Mouse (Mus musculus) intestine, postnatal 0 days (tissue): ENCODE measurements at regions not wholly inside any gene's neighbourhood (a gene's known extent, or its start where the extent isn't known, plus 50 kb on each side); places are given as distances from the start of the nearest gene placed in this dataset.

Source experiments
- ATAC-seq: fragments of 200-750 bp; cut with Nextera tagmentation; 2 replicates; pipeline ENCODE4 v1.8.0; 2017; ENCODE audit warnings: mild to moderate bottlenecking, moderate TSS enrichment, moderate library complexity
- H3K27ac ChIP-seq: fragments of 300-500 bp; sonication (generic); 2 replicates; pipeline ENCODE4 v1.5.1; 2014; ENCODE audit warnings: mild to moderate bottlenecking, low read depth, low read length, moderate library complexity
- H3K27me3 ChIP-seq: fragments of 300-500 bp; sonication (generic); replicated peaks from 2 replicates; pipeline ENCODE4 v1.6.1; 2014; ENCODE audit warnings: low read length, mixed read lengths; ENCODE audit not compliant: control insufficient read depth, insufficient read depth
- H3K36me3 ChIP-seq: fragments of 300-500 bp; sonication (generic); 2 replicates; pipeline ENCODE4 v1.6.1; 2014; ENCODE audit warnings: mild to moderate bottlenecking, moderate library complexity; ENCODE audit not compliant: control insufficient read depth, insufficient read depth
- H3K4me1 ChIP-seq: fragments of 300-500 bp; sonication (generic); replicated peaks from 2 replicates; pipeline ENCODE4 v1.6.1; 2014; ENCODE audit warnings: antibody characterized with exemption, low read length, mixed read lengths; ENCODE audit not compliant: control insufficient read depth, insufficient read depth
- H3K4me2 ChIP-seq: fragments of 300-500 bp; sonication (generic); replicated peaks from 2 replicates; pipeline ENCODE4 v1.6.1; 2014; ENCODE audit warnings: low read depth, mild to moderate bottlenecking, moderate library complexity
- H3K4me3 ChIP-seq: fragments of 300-500 bp; sonication (generic); 2 replicates; pipeline ENCODE4 v1.5.1; 2014; ENCODE audit warnings: low read depth, low read length
- H3K9ac ChIP-seq: fragments of 300-500 bp; sonication (generic); 2 replicates; pipeline ENCODE4 v1.6.1; 2014; ENCODE audit warnings: mild to moderate bottlenecking, low read depth, low read length
- H3K9me3 ChIP-seq: fragments of 300-500 bp; sonication (generic); 2 replicates; pipeline ENCODE4 v1.6.1; 2016; ENCODE audit warnings: mixed run types; ENCODE audit not compliant: control insufficient read depth
- CTCF ChIP-seq: sonication (generic); IDR thresholded peaks from 2 replicates; pipeline ENCODE4 v1.5.1; 2016; ENCODE audit warnings: low read depth, mild to moderate bottlenecking, control low read depth, antibody characterized with exemption, moderate library complexity
- WGBS: fragments of 180-500 bp; shearing (Covaris S2); extraction: QIAGEN DNeasy Blood & Tissue Kit; methylation state at CpG from one replicate; pipeline ENCODE4 v1.1.7; 2014; 5-methylcytosine and 5-hydroxymethylcytosine counted together

DNA sequence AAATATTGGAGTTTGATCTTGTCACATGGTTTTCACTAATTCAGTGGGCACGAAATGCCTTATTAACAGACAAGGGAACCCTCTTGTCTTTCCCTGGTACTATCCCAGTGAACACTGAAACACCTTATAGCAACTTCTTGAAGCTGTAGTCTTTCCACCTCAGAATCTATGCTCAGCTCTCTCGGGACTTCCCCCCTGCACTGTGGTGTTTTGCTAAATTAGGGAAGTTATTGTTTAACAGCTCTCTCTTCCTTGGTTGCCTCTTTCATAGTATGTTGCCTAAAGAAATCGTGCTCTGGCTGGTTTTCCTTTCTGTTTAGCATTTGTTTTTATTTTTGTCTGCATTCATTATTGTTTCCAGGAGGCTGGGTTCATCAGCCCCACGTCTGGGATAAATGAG is 316.0 kb downstream of the Plk2 start:
- no peak overlapping the region for H3K4me3 ChIP-seq
- no peak overlapping the region for H3K27ac ChIP-seq
- H3K4me1 ChIP-seq: no peaks in the 10 kb centered on the region
- no peak overlapping the region for H3K9ac ChIP-seq
- WGBS: 74% methylated on average over 4 of the region's 4 CpGs
- no peaks in the 10 kb centered on the region for H3K36me3 ChIP-seq
- no peak overlapping the region for H3K4me2 ChIP-seq
- no peaks in the 10 kb centered on the region for H3K9me3 ChIP-seq
- no peaks in the 10 kb centered on the region for H3K27me3 ChIP-seq
- no peak for TF ChIP-seq CTCF
- ATAC-seq: no peak

DNA sequence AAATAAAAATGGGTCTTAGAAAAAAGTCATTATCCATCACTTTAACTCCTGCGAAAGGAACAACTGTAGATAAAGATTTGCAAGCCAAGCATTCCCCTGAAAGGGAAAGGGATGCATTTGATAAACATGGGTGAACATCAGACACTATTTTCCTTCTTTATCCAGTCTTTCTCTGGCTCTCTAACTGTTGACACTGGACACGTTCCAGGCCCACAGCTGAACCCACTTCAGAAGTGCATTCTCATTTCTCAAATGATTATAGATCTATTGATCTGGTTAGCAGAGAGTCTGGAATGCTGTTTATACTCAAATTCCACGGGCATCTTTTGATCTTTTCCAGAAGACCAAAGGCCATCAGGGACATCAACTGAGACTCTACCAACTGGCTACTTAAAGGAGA is 317.7 kb downstream of the Plk2 start:
- TF ChIP-seq CTCF: no peak
- Histone ChIP-seq H3K27me3 (no peaks in the 10 kb centered on the region), H3K4me3 (no peak overlapping the region), H3K9me3 (no peaks in the 10 kb centered on the region), H3K4me2 (no peak overlapping the region), H3K4me1 (no peaks in the 10 kb centered on the region), H3K27ac (no peak overlapping the region), H3K36me3 (no peaks in the 10 kb centered on the region), H3K9ac (no peak overlapping the region)
- 18% methylated on average over 3 of the region's 3 CpGs for WGBS
- ATAC-seq: no peak

DNA sequence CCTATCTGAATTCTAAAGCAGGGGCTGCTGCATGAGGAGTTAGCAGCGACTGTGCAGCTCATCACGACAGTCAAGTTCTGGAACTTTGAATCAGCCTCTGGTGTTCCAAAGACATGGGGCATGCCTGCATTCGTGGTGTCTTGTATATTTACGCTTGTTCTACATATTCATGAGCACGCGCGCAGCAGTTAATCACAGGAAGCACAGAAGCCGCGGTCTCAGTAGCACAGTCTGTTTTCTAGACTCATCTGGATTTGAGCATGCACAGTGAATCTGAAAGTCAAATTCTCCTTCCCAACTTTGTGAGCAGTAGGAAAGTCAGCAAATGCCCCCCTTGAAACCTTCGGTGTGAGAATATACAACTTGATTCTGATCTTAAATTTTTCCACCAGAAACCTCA is 327.3 kb downstream of the Plk2 start:
- no peaks in the 10 kb centered on the region for H3K4me1 ChIP-seq
- H3K4me3 ChIP-seq: no peak overlapping the region
- TF ChIP-seq CTCF: no peak
- H3K9me3 ChIP-seq: no peaks in the 10 kb centered on the region
- no peak overlapping the region for H3K4me2 ChIP-seq
- no peaks in the 10 kb centered on the region for H3K27me3 ChIP-seq
- no peak overlapping the region for H3K9ac ChIP-seq
- H3K27ac ChIP-seq: no peak overlapping the region
- 84% methylated on average over 10 of the region's 10 CpGs for WGBS
- no peak for ATAC-seq
- H3K36me3 ChIP-seq: no peaks in the 10 kb centered on the region

DNA sequence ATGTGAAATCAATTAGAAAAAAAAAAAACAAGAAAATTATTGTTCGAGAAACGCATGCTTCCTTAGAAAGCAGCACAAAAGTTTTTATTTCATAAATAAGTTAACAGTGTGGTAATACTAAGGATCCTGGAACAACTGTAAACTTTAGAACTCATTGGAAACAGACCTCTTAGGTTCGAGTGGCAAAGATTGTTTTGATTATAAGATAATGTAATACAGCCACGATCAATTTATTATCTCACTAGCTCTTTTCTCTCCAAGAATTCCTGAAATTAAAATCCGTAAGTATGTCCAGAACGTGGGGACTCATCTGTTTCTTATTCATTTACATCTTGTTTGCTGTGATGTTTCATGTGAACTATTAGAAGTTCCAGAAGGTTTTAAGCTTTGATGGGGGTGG is 327.9 kb downstream of the Plk2 start:
- Histone ChIP-seq H3K9ac (no peak overlapping the region), H3K4me1 (no peaks in the 10 kb centered on the region), H3K36me3 (no peaks in the 10 kb centered on the region), H3K27me3 (no peaks in the 10 kb centered on the region), H3K9me3 (no peaks in the 10 kb centered on the region), H3K4me3 (no peak overlapping the region), H3K4me2 (no peak overlapping the region), H3K27ac (no peak overlapping the region)
- no peak for ATAC-seq
- TF ChIP-seq CTCF: no peak
- WGBS: 69% methylated on average over 6 of the region's 6 CpGs

DNA sequence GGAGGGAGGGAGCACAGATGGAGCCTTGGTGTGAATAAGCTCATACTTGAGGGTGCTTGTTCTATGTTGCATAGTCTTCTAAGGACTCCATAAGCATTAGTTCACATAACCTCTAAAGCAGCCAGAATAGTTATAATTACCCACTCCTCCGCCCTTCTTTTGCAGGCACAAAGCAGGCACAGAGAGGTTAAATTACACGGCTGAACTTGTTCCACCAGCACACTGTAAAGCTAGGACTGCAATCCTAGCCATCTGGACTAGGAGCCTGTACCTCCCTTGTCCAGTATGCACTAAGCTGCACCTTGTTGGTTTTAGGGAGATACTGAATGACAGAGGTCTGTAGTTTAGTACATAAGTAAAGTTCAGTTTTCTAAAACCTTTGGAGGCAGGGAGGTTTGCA is 330.0 kb downstream of the Plk2 start:
- H3K36me3 ChIP-seq: no peaks in the 10 kb centered on the region
- H3K4me2 ChIP-seq: no peak overlapping the region
- no peak overlapping the region for H3K9ac ChIP-seq
- H3K9me3 ChIP-seq: no peaks in the 10 kb centered on the region
- H3K4me1 ChIP-seq: no peaks in the 10 kb centered on the region
- H3K27me3 ChIP-seq: no peaks in the 10 kb centered on the region
- no peak for TF ChIP-seq CTCF
- no peak overlapping the region for H3K4me3 ChIP-seq
- no peak overlapping the region for H3K27ac ChIP-seq
- ATAC-seq: no peak
- 68% methylated on average over 2 of the region's 2 CpGs for WGBS

DNA sequence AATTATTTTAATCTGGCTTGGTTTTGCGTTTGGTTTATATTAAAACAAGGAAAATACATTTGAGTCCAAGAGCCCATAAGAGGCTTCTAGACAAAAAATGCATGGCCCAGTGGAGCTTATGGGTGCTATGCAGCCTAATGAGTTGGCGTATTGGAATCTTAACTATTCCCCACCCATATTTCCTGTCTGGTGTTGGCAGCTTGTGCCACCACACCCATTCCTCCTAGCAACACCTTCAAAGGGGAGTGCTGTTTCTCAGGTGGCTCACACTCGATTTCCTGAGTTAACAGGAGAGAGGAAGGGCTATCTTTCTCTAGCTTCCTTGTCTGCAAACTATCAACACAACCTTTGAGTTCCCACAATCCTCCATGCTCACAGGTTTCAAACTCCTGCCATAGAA is 331.0 kb downstream of the Plk2 start:
- H3K4me3 ChIP-seq: no peak overlapping the region
- H3K27me3 ChIP-seq: no peaks in the 10 kb centered on the region
- H3K4me1 ChIP-seq: no peaks in the 10 kb centered on the region
- H3K9ac ChIP-seq: no peak overlapping the region
- H3K36me3 ChIP-seq: no peaks in the 10 kb centered on the region
- ATAC-seq: no peak
- no peak overlapping the region for H3K4me2 ChIP-seq
- H3K9me3 ChIP-seq: no peaks in the 10 kb centered on the region
- TF ChIP-seq CTCF: no peak
- WGBS: 52% methylated on average over 3 of the region's 3 CpGs
- no peak overlapping the region for H3K27ac ChIP-seq

DNA sequence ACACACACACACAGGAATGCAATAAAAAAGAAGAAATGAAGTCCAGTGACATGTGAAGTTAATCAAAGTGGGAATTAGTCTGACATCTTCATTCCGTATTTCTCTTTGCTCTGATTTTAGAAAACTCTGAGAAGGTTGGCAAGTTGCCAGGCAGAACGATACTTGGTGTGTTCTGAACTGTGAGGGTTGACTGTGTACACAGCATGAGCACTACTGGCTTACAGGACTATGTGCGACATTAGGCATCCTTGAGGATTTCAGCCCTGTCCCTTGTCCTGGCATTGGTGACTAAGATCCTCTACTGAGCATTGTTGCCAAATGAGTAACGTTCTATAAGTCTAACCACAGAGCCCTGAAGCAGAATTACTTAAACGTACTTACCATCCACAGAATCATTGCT is 340.7 kb downstream of the Plk2 start:
- H3K4me1 ChIP-seq: no peaks in the 10 kb centered on the region
- H3K36me3 ChIP-seq: no peaks in the 10 kb centered on the region
- no peak for TF ChIP-seq CTCF
- H3K27ac ChIP-seq: no peak overlapping the region
- WGBS: 47% methylated on average over 5 of the region's 5 CpGs
- no peak for ATAC-seq
- H3K4me3 ChIP-seq: no peak overlapping the region
- H3K9ac ChIP-seq: no peak overlapping the region
- no peak overlapping the region for H3K4me2 ChIP-seq
- no peaks in the 10 kb centered on the region for H3K9me3 ChIP-seq
- no peaks in the 10 kb centered on the region for H3K27me3 ChIP-seq
